In the genomic region with DNA sequence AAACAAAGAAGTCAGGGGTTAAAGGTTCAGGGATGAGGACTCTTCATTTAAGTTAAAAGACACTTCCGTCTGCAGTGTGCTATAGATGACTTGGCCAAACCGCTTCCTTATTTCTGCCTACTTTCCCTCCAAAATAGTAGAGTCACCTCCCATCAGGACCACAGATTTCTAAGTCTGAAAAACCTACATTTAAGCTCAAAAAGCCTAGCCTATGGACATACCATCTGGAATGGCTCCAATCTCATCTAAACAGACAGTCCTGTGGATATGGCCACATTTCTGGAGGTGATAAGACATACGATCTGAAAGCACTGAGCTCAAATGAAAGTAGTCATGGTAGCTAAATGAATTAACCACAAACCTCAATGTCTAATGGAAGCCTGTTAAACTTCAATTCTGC, we compare ENCODE assay signal across 24 mouse cellular contexts.
DNase-seq lines count a peak whose midpoint lies in the region; ATAC-seq and TF ChIP-seq lines count a peak whose summit lies in the region.
"Had no signal": no experiment of that assay in that cellular context is flagged by ENCODE, and none has a peak within 500 bp of the region (broad histone marks: within the 10 kb centered on the region; RNA-seq: fewer than 3 reads in every experiment).

No protein-coding gene starts in this region.

- H3K4me3 ChIP-seq in forebrain, embryonic 15.5 days, result no peak overlapping the region
- H3K4me3 ChIP-seq in forebrain, postnatal 0 days (ENCODE audit: low read depth, low read length), result no peak overlapping the region
- no peak overlapping the region for H3K4me3 ChIP-seq in liver, embryonic 12.5 days
- H3K4me3 ChIP-seq: embryonic facial prominence, embryonic 10.5 days; gastrocnemius, adult 2 months; heart, embryonic 10.5 days; hindbrain, embryonic 10.5 days had no signal

- WGBS in forebrain, embryonic 15.5 days, result 93% methylated on average over 3 of the region's 3 CpGs
- WGBS in forebrain, postnatal 0 days, result 93% methylated on average over 3 of the region's 3 CpGs
- 40% methylated on average over 3 of the region's 3 CpGs for WGBS in liver, embryonic 12.5 days (ENCODE audit: insufficient replicate concordance)

- no peak for TF ChIP-seq CTCF in forebrain, postnatal 0 days (IDR thresholded peaks at IDR 0.05; ENCODE audit: low read depth)

- H3K9ac ChIP-seq in forebrain, embryonic 15.5 days (replicated peaks), result no peak overlapping the region
- H3K9ac ChIP-seq in forebrain, postnatal 0 days, result no peak overlapping the region
- no peak overlapping the region for H3K9ac ChIP-seq in liver, embryonic 12.5 days
- H3K9ac ChIP-seq: hindbrain, embryonic 14.5 days had no signal

- peaks cover 32% of the 10 kb centered on the region for H3K4me1 ChIP-seq in forebrain, embryonic 15.5 days
- H3K4me1 ChIP-seq in forebrain, postnatal 0 days (ENCODE audit: insufficient read depth), result peaks cover 20% of the 10 kb centered on the region; the same call in 1 of the 2 replicates
- H3K4me1 ChIP-seq in liver, embryonic 12.5 days, result peaks cover 8% of the 10 kb centered on the region
- H3K4me1 ChIP-seq: heart, embryonic 10.5 days had no signal

- H3K4me2 ChIP-seq in forebrain, embryonic 15.5 days (replicated peaks), result no peak overlapping the region
- no peak overlapping the region for H3K4me2 ChIP-seq in forebrain, postnatal 0 days (ENCODE audit: low read depth)
- H3K4me2 ChIP-seq in liver, embryonic 12.5 days, result no peak overlapping the region
- H3K4me2 ChIP-seq: hindbrain, embryonic 14.5 days had no signal

- no peaks in the 10 kb centered on the region for H3K27me3 ChIP-seq in forebrain, embryonic 15.5 days
- H3K27me3 ChIP-seq in forebrain, postnatal 0 days (ENCODE audit: insufficient read depth, low read length), result no peaks in the 10 kb centered on the region
- no peaks in the 10 kb centered on the region for H3K27me3 ChIP-seq in liver, embryonic 12.5 days (replicated peaks)
- H3K27me3 ChIP-seq: Patski had no signal

- H3K36me3 ChIP-seq in forebrain, embryonic 15.5 days, result no peaks in the 10 kb centered on the region
- H3K36me3 ChIP-seq in forebrain, postnatal 0 days (ENCODE audit: insufficient read depth), result no peaks in the 10 kb centered on the region
- no peaks in the 10 kb centered on the region for H3K36me3 ChIP-seq in liver, embryonic 12.5 days
- H3K36me3 ChIP-seq: embryonic facial prominence, embryonic 10.5 days; heart, embryonic 10.5 days; hindbrain, embryonic 10.5 days had no signal

- DNase-seq in forebrain, postnatal 0 days, result no peak
- DNase-seq in MEL-GATA-1-ER (ENCODE audit: extremely low read depth, low read depth), result peak; percentile 79
- DNase-seq in thymus, postnatal 14 days, result no peak
- DNase-seq in thymus, adult 18-20 months, result no peak
- DNase-seq: adrenal gland, postnatal 14 days; cerebellum, adult 18-20 months; cerebellum, adult 9-11 months; cerebellum, postnatal 36 days; gastrocnemius, adult 2 months; gastrocnemius, postnatal 25 days; heart, adult 18-20 months; heart, postnatal 10 days had no signal

- peak overlapping the region; percentile 92; the same call in 1 of the 2 replicates for H3K27ac ChIP-seq in forebrain, embryonic 15.5 days (replicated peaks)
- no peak overlapping the region for H3K27ac ChIP-seq in forebrain, postnatal 0 days (ENCODE audit: low read depth, low read length)
- H3K27ac ChIP-seq in liver, embryonic 12.5 days, result no peak overlapping the region
- H3K27ac ChIP-seq: embryonic facial prominence, embryonic 10.5 days; gastrocnemius, adult 2 months; heart, embryonic 10.5 days; hindbrain, embryonic 10.5 days had no signal

- no peaks in the 10 kb centered on the region for H3K9me3 ChIP-seq in forebrain, embryonic 15.5 days
- no peaks in the 10 kb centered on the region for H3K9me3 ChIP-seq in forebrain, postnatal 0 days (ENCODE audit: low read length)
- H3K9me3 ChIP-seq in liver, embryonic 12.5 days (replicated peaks), result no peaks in the 10 kb centered on the region
- H3K9me3 ChIP-seq: embryonic facial prominence, embryonic 10.5 days; heart, embryonic 10.5 days; hindbrain, embryonic 10.5 days had no signal

- no peak for ATAC-seq in forebrain, embryonic 15.5 days (replicated peaks)
- no peak for ATAC-seq in forebrain, postnatal 0 days
- peak; percentile 22 to 42; a peak in 3 of 4 replicates for ATAC-seq in hematopoietic stem cell, adult 5-6 weeks (replicated peaks in 1 of 2; ENCODE audit: insufficient read depth in 1 of 2, low FRiP score in 2 of 2, low TSS enrichment in 1 of 2, low read depth in 1 of 2, poor library complexity in 2 of 2, severe bottlenecking in 2 of 2)
- ATAC-seq in megakaryocyte-erythroid progenitor cell, adult 5-6 weeks (replicated peaks; ENCODE audit: low FRiP score, low TSS enrichment, poor library complexity, severe bottlenecking), result peak; percentile 83
- no peak for ATAC-seq in liver, embryonic 12.5 days
- ATAC-seq: activated CD4-positive, CD25-positive, alpha-beta regulatory T cell, adult 4 months; forebrain, embryonic 16.5 days; intestine, embryonic 16.5 days; Patski had no signal

Comparison
In these comparisons a context has a peak if more than half of its experiments do, and no peak if none do; other contexts are left out.
1. ATAC-seq: peak in hematopoietic stem cell, adult 5-6 weeks (2 of 2) and megakaryocyte-erythroid progenitor cell, adult 5-6 weeks (single experiment); none in forebrain, embryonic 15.5 days (single experiment), forebrain, postnatal 0 days (single experiment) and liver, embryonic 12.5 days (single experiment).